Mouse (Mus musculus) erythroblast, embryonic 14.5 days (primary cell): ENCODE results near the gene Cdk1. TPM values are rescaled to one million over a fixed set of nuclear protein-coding genes. Genes with fewer than 3 reads are reported as not detected.

Experiments
- H3K27me3 ChIP-seq: 2 replicates; pipeline ENCODE4 v1.6.1; 2012; ENCODE audit warnings: inconsistent platforms; ENCODE audit not compliant: control insufficient read depth
- H3K36me3 ChIP-seq: 2 replicates; pipeline ENCODE4 v1.6.1; 2012; ENCODE audit warnings: mild to moderate bottlenecking, inconsistent platforms; ENCODE audit not compliant: control insufficient read depth
- H3K4me1 ChIP-seq: 2 replicates; pipeline ENCODE4 v1.6.1; 2012; ENCODE audit warnings: inconsistent platforms; ENCODE audit not compliant: control insufficient read depth
- H3K4me3 ChIP-seq: replicated peaks from 2 replicates; pipeline ENCODE3; 2012; ENCODE audit warnings: moderate library complexity, mild to moderate bottlenecking, inconsistent platforms
- H3K9me3 ChIP-seq: 2 replicates; pipeline ENCODE4 v1.6.1; 2012; ENCODE audit warnings: low read length, inconsistent platforms, mixed read lengths; ENCODE audit not compliant: control insufficient read depth
- GATA1 ChIP-seq: IDR thresholded peaks from 2 replicates; pipeline ENCODE4 v1.6.1; 2012; ENCODE audit warnings: low read length, inconsistent platforms, mixed read lengths
- TAL1 ChIP-seq: IDR thresholded peaks from 3 replicates; pipeline ENCODE4 v1.6.1; 2012; ENCODE audit warnings: low read length, inconsistent platforms, mixed read lengths
- polyA plus RNA-seq: library from polyadenylated mRNA; stranded (reverse); fragments of >175 nt; gene quantifications from 2 replicates; pipeline ENCODE4 v1.2.3, GENCODE M21; 2012

Gene Cdk1
- polyA plus RNA-seq, 1 experiment, result 7.7 TPM

DNA sequence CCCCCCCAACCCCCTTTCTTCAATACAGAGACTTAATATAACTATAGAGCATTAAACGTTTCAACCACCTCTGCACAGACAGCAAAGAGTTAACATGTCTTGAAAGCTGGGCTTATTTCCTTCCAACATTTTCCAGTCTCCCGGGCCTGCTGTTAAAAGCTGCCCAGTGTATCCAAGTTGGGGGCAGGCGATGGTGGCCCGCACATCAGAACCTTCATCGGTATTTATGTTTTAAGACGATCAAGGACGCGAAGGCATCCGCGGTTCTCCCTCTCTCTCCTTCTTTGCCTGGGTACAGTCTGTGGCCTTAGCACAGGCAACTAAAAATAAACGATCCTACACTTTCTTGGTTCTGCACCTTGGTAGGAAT lies 911 bp downstream of the Cdk1 start:
- Histone ChIP-seq H3K9me3 (no peaks in the 10 kb centered on the region), H3K4me3 (peak overlapping the region; percentile 99), H3K36me3 (peaks cover 58% of the 10 kb centered on the region), H3K4me1 (peaks cover 46% of the 10 kb centered on the region), H3K27me3 (no peaks in the 10 kb centered on the region)
- TF ChIP-seq GATA1 (no peak), TAL1 (no peak)

DNA sequence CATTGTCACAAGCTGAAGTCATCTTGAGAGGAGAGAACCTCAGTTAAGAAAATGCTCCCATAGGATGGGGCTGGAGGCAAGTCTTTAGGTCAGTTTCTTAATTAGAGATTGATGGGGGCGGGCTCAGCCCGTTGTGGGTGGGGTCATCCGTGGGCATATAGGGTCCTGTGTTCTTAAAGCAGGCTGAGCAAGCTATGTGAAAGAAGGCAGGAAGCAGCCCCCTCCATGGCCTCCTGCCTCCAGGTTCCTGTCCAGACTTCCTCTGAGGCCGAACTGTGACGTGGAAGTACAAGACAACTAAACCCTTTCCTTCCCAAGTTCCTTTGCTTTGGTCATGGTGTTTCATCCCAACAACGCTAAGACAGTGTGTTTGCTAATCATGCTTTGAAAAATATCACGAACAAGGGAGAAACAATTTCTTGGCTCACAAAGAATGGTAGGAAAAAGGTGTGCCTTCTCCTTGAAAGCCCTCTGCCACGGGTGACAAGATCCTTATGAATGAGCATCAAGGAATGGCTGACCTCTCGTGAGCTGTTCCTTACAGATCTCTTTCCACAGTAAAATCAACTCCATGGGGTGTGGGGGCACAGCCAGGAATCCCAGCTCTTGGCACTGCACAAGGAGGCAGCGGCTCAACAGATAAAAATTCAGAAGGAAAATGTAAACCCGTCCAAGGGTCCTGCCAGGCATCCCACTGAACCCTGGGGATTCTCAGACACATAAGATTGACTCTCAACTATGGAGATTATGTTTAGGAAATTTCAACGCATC lies 1.5 kb downstream of the Cdk1 start:
- no peaks in the 10 kb centered on the region for H3K9me3 ChIP-seq
- H3K27me3 ChIP-seq, result no peaks in the 10 kb centered on the region
- H3K36me3 ChIP-seq, result peaks cover 63% of the 10 kb centered on the region
- H3K4me1 ChIP-seq, result peaks cover 48% of the 10 kb centered on the region
- peak overlapping the region; percentile 99 for H3K4me3 ChIP-seq
- TF ChIP-seq GATA1 (no peak), TAL1 (no peak)

GRCm38 (mm10) chr10:69348206-69348605 lies 4.5 kb downstream of the Cdk1 start:
- H3K36me3 ChIP-seq, result peaks cover 94% of the 10 kb centered on the region
- no peaks in the 10 kb centered on the region for H3K27me3 ChIP-seq
- no peak for TF ChIP-seq GATA1
- no peak for TF ChIP-seq TAL1
- H3K9me3 ChIP-seq, result no peaks in the 10 kb centered on the region
- H3K4me3 ChIP-seq, result no peak overlapping the region
- H3K4me1 ChIP-seq, result peaks cover 51% of the 10 kb centered on the region

- no peak overlapping the region for H3K4me3 ChIP-seq
- no peaks in the 10 kb centered on the region for H3K9me3 ChIP-seq
- peaks cover 12% of the 10 kb centered on the region for H3K4me1 ChIP-seq
- TF ChIP-seq GATA1 (no peak), TAL1 (no peak)
- peaks cover 100% of the 10 kb centered on the region for H3K36me3 ChIP-seq
- H3K27me3 ChIP-seq, result no peaks in the 10 kb centered on the region
These were observed 10.4 kb downstream of the Cdk1 start for GRCm38 (mm10) chr10:69342328-69342727.

- Histone ChIP-seq H3K4me1 (peaks cover 11% of the 10 kb centered on the region), H3K9me3 (no peaks in the 10 kb centered on the region), H3K27me3 (no peaks in the 10 kb centered on the region), H3K4me3 (no peak overlapping the region), H3K36me3 (peaks cover 100% of the 10 kb centered on the region)
- TF ChIP-seq GATA1, result no peak
- TF ChIP-seq TAL1, result no peak
These were observed 11.0 kb downstream of the Cdk1 start for GRCm38 (mm10) chr10:69341570-69342227.

DNA sequence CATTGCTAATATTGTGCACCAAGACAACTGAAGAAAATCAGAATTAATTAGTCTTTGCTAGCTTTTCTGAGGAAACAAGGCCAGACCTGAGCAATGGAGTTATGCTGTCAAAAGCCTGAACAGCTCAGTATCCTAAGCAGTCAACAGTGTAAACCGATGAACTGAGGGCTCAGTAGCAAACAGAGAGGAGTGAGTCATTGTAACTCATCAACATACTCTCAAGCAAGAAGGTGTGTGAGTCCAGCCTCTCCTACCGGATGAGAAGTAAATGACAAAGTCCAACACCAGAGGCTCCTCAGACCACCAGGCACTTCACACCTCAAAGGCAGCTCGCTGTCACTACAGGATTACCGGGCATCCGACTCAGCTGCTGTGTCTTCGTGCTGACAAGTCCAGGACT lies 12.7 kb downstream of the Cdk1 start:
- Histone ChIP-seq H3K4me1 (peaks cover 5% of the 10 kb centered on the region), H3K36me3 (peaks cover 100% of the 10 kb centered on the region), H3K9me3 (no peaks in the 10 kb centered on the region), H3K27me3 (no peaks in the 10 kb centered on the region), H3K4me3 (no peak overlapping the region)
- TF ChIP-seq TAL1 (no peak), GATA1 (no peak)

DNA sequence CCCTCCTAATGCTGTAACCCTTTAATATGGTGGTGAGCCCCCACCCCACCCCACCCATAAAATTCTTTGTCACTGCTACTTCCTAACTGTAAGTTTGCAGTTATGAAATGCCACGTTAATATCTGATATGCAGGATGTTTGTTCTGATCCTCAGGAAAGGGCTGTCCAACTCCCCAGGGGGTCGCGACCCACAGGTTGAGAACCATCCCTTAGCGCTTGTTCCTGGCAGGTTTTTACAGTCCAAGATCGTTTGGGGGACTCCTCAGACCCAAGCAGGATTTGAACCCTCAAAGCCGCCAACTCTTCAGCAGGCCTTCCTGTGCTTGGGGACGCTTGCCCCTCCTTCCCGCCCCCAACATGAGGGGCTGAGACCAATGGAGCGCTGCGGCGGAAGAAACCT lies 16.5 kb downstream of the Cdk1 start:
- no peak for TF ChIP-seq TAL1
- no peak for TF ChIP-seq GATA1
- H3K4me3 ChIP-seq, result no peak overlapping the region
- H3K36me3 ChIP-seq, result peaks cover 95% of the 10 kb centered on the region

DNA sequence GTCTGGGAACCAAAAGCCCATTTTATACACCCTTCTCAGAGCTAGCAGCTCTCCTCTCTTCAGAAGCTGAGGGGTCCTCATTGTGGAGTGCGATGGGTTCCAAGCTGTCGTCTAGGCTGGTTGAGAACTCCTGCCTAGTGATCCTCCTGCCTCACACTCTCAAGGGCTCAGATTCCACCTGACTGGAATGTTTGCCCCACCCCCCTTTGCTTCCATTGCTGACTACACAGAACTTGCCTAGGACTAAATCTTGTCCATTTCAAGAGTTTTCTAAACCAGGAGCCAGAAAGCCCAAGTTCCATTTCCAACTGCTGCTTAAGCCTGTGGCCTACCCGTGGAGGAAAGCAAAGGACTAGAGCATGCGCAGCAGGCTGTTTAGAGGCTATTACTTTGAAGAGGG lies 17.1 kb downstream of the Cdk1 start:
- Histone ChIP-seq H3K27me3 (no peaks in the 10 kb centered on the region), H3K4me1 (no peaks in the 10 kb centered on the region), H3K4me3 (no peak overlapping the region), H3K36me3 (peaks cover 93% of the 10 kb centered on the region), H3K9me3 (no peaks in the 10 kb centered on the region)
- TF ChIP-seq GATA1 (no peak), TAL1 (no peak)

More for the DNA sequence above, 16.5 kb downstream of the Cdk1 start:
- Histone ChIP-seq H3K4me1 (no peaks in the 10 kb centered on the region), H3K27me3 (no peaks in the 10 kb centered on the region), H3K9me3 (no peaks in the 10 kb centered on the region)

GRCm38 (mm10) chr10:69335195-69335536 lies 17.6 kb downstream of the Cdk1 start:
- Histone ChIP-seq H3K4me1 (no peaks in the 10 kb centered on the region), H3K4me3 (no peak overlapping the region), H3K36me3 (peaks cover 88% of the 10 kb centered on the region), H3K27me3 (no peaks in the 10 kb centered on the region), H3K9me3 (no peaks in the 10 kb centered on the region)
- no peak for TF ChIP-seq TAL1
- TF ChIP-seq GATA1, result no peak
